Mouse (Mus musculus): ENCODE results near the gene Tbrg4. TPM values are rescaled to one million over a fixed set of nuclear protein-coding genes. Genes with fewer than 3 reads are reported as not detected.

The Tbrg4 gene
- total and polyA plus RNA-seq, 3 experiments: 192 to 756 (median 278) TPM

- no peak for DNase-seq (ENCODE audit: low read depth, low spot score)
- Histone ChIP-seq H3K9ac (ENCODE audit: control insufficient read depth, low read depth, low read length, poor library complexity, severe bottlenecking) (no peak overlapping the region), H3K4me3 (ENCODE audit: control insufficient read depth in 1 of 2, insufficient read depth in 1 of 2, low read depth in 2 of 2, low read length in 2 of 2) (no peak overlapping the region), H3K79me2 (ENCODE audit: control insufficient read depth, insufficient read depth, low read length, poor library complexity) (peaks cover 3% of the 10 kb centered on the region; the same call in 1 of the 2 replicates), H3K27me3 (ENCODE audit: control insufficient read depth in 1 of 2, insufficient read depth in 2 of 2, low read length in 2 of 2) (no peaks in the 10 kb centered on the region), H3K9me3 (replicated peaks; ENCODE audit: insufficient read depth, low read length) (no peaks in the 10 kb centered on the region), H3K4me1 (ENCODE audit: control insufficient read depth in 1 of 2, insufficient read depth in 2 of 2, low read length in 2 of 2) (no peaks in the 10 kb centered on the region), H3K27ac (ENCODE audit: control insufficient read depth, low read depth, low read length) (no peak overlapping the region), H3K36me3 (ENCODE audit: control insufficient read depth in 1 of 2, insufficient read depth in 2 of 2, low read length in 2 of 2) (peaks cover 0 to 14% of the 10 kb centered on the region in 2 experiments; a peak in 2 of 4 replicates)
- TF ChIP-seq POLR2AphosphoS2 (IDR thresholded peaks at IDR 0.05; ENCODE audit: low read length) (no peak), HCFC1 (IDR thresholded peaks at IDR 0.05; ENCODE audit: low read depth, low read length) (no peak), TCF12 (IDR thresholded peaks at IDR 0.05; ENCODE audit: low read depth, low read length) (no peak), RAD21 (IDR thresholded peaks at IDR 0.05; ENCODE audit: low read depth, low read length) (no peak), KAT2A (conservative IDR thresholded peaks at IDR 0.05; ENCODE audit: low read depth, low read length) (no peak), NRF1 (IDR thresholded peaks at IDR 0.05; ENCODE audit: insufficient read depth, low read depth, low read length, poor library complexity, severe bottlenecking) (no peak), USF1 (IDR thresholded peaks at IDR 0.05; ENCODE audit: low read depth, low read length) (no peak), POLR2A (IDR thresholded peaks at IDR 0.05; ENCODE audit: control insufficient read depth in 1 of 2, insufficient read depth in 1 of 2, low read depth in 1 of 2, low read length in 2 of 2, poor library complexity in 1 of 2) (no peak)
Measured at GRCm38 (mm10) chr11:6579361-6579760, 46.5 kb downstream of the Tbrg4 start.

- H3K4me3 ChIP-seq (ENCODE audit: control insufficient read depth in 1 of 2, insufficient read depth in 1 of 2, low read depth in 2 of 2, low read length in 2 of 2): no peak overlapping the region
Measured at GRCm38 (mm10) chr11:6576151-6576550, 49.7 kb downstream of the Tbrg4 start.

GRCm38 (mm10) chr11:6569410-6569777, 56.5 kb downstream of the Tbrg4 start:
- Histone ChIP-seq H3K27ac (ENCODE audit: control insufficient read depth, low read depth, low read length) (no peak overlapping the region), H3K4me1 (ENCODE audit: control insufficient read depth in 1 of 2, insufficient read depth in 2 of 2, low read length in 2 of 2) (peaks cover 4 to 10% of the 10 kb centered on the region in 2 experiments), H3K9ac (ENCODE audit: control insufficient read depth, low read depth, low read length, poor library complexity, severe bottlenecking) (no peak overlapping the region), H3K27me3 (ENCODE audit: control insufficient read depth in 1 of 2, insufficient read depth in 2 of 2, low read length in 2 of 2) (no peaks in the 10 kb centered on the region), H3K4me3 (ENCODE audit: control insufficient read depth in 1 of 2, insufficient read depth in 1 of 2, low read depth in 2 of 2, low read length in 2 of 2) (no peak overlapping the region), H3K9me3 (replicated peaks; ENCODE audit: insufficient read depth, low read length) (no peaks in the 10 kb centered on the region), H3K36me3 (ENCODE audit: control insufficient read depth in 1 of 2, insufficient read depth in 2 of 2, low read length in 2 of 2) (peaks cover 12 to 15% of the 10 kb centered on the region in 2 experiments), H3K79me2 (ENCODE audit: control insufficient read depth, insufficient read depth, low read length, poor library complexity) (peaks cover 16% of the 10 kb centered on the region)
- DNase-seq (ENCODE audit: low read depth, low spot score): no peak
- no peak for TF ChIP-seq ZC3H11A (IDR thresholded peaks at IDR 0.05; ENCODE audit: low read depth, low read length)
- no peak for TF ChIP-seq MYB (IDR thresholded peaks at IDR 0.05; ENCODE audit: low read depth, low read length)
- no peak for TF ChIP-seq UBTF (IDR thresholded peaks at IDR 0.05; ENCODE audit: borderline replicate concordance, insufficient read depth, low read depth, low read length)
- TF ChIP-seq MAZ (IDR thresholded peaks at IDR 0.05; ENCODE audit: low read depth, low read length): no peak
- no peak for TF ChIP-seq MXI1 (IDR thresholded peaks at IDR 0.05; ENCODE audit: low read depth, low read length)
- TF ChIP-seq ETS1 (IDR thresholded peaks at IDR 0.05; ENCODE audit: low read depth, low read length): no peak
- TF ChIP-seq RCOR1 (IDR thresholded peaks at IDR 0.05; ENCODE audit: low read depth, low read length): no peak
- no peak for TF ChIP-seq TAL1 (IDR thresholded peaks at IDR 0.05; ENCODE audit: low read length)
- no peak for TF ChIP-seq CHD2 (IDR thresholded peaks at IDR 0.05; ENCODE audit: low read length)
- no peak for TF ChIP-seq KAT2A (conservative IDR thresholded peaks at IDR 0.05; ENCODE audit: low read depth, low read length)
- no peak for TF ChIP-seq RAD21 (IDR thresholded peaks at IDR 0.05; ENCODE audit: low read depth, low read length)
- no peak for TF ChIP-seq NRF1 (IDR thresholded peaks at IDR 0.05; ENCODE audit: insufficient read depth, low read depth, low read length, poor library complexity, severe bottlenecking)

More at GRCm38 (mm10) chr11:6576151-6576550, 49.7 kb downstream of the Tbrg4 start:
- no peaks in the 10 kb centered on the region for H3K27me3 ChIP-seq (ENCODE audit: control insufficient read depth in 1 of 2, insufficient read depth in 2 of 2, low read length in 2 of 2)
- no peak overlapping the region for H3K27ac ChIP-seq (ENCODE audit: control insufficient read depth, low read depth, low read length)
- H3K4me1 ChIP-seq (ENCODE audit: control insufficient read depth in 1 of 2, insufficient read depth in 2 of 2, low read length in 2 of 2): no peaks in the 10 kb centered on the region
- no peak for DNase-seq (ENCODE audit: low read depth, low spot score)
- H3K79me2 ChIP-seq (ENCODE audit: control insufficient read depth, insufficient read depth, low read length, poor library complexity): peaks cover 3% of the 10 kb centered on the region; the same call in 1 of the 2 replicates
- no peak overlapping the region for H3K9ac ChIP-seq (ENCODE audit: control insufficient read depth, low read depth, low read length, poor library complexity, severe bottlenecking)
- H3K9me3 ChIP-seq (replicated peaks; ENCODE audit: insufficient read depth, low read length): no peaks in the 10 kb centered on the region
- peaks cover 0 to 18% of the 10 kb centered on the region in 2 experiments; a peak in 2 of 4 replicates for H3K36me3 ChIP-seq (ENCODE audit: control insufficient read depth in 1 of 2, insufficient read depth in 2 of 2, low read length in 2 of 2)
- TF ChIP-seq MYB (IDR thresholded peaks at IDR 0.05; ENCODE audit: low read depth, low read length): no peak
